Mouse (Mus musculus) intestine, embryonic 14.5 days (tissue): ENCODE data around the gene Ifrd2. TPM values are rescaled to one million over a fixed set of nuclear protein-coding genes. Genes with fewer than 3 reads are reported as not detected.

Experiments
- ATAC-seq: fragments of 200-750 bp; cut with Nextera tagmentation; replicated peaks from 2 replicates; pipeline ENCODE4 v1.8.0; 2017; ENCODE audit warnings: low read depth, moderate number of reproducible peaks, moderate TSS enrichment, moderate library complexity; ENCODE audit not compliant: low FRiP score, low TSS enrichment
- DNase-seq: peaks from one replicate; pipeline ENCODE4 v3.0.0-alpha.2; 2018; ENCODE audit warnings: low spot score
- H3K27ac ChIP-seq: fragments of 300-500 bp; sonication (generic); 2 replicates; pipeline ENCODE4 v1.5.1; 2014; ENCODE audit warnings: low read depth, mild to moderate bottlenecking, control low read depth
- H3K27me3 ChIP-seq: fragments of 300-500 bp; sonication (generic); replicated peaks from 2 replicates; pipeline ENCODE4 v1.6.1; 2014; ENCODE audit warnings: low read length, control low read depth; ENCODE audit not compliant: control insufficient read depth, insufficient read depth
- H3K36me3 ChIP-seq: fragments of 300-500 bp; sonication (generic); 2 replicates; pipeline ENCODE4 v1.6.1; 2014; ENCODE audit warnings: low read length, control low read depth; ENCODE audit not compliant: control insufficient read depth, insufficient read depth
- H3K4me1 ChIP-seq: fragments of 300-500 bp; sonication (generic); replicated peaks from 2 replicates; pipeline ENCODE4 v1.6.1; 2014; ENCODE audit warnings: low read length, control low read depth, mixed read lengths; ENCODE audit not compliant: control insufficient read depth, insufficient read depth
- H3K4me2 ChIP-seq: fragments of 300-500 bp; sonication (generic); 2 replicates; pipeline ENCODE4 v1.6.1; 2014; ENCODE audit warnings: low read length
- H3K4me3 ChIP-seq: fragments of 300-500 bp; sonication (generic); 2 replicates; pipeline ENCODE4 v1.5.1; 2014; ENCODE audit warnings: low read depth, low read length, control low read depth, mixed read lengths
- H3K9ac ChIP-seq: fragments of 300-500 bp; sonication (generic); 2 replicates; pipeline ENCODE4 v1.6.1; 2014; ENCODE audit warnings: mild to moderate bottlenecking, low read length
- H3K9me3 ChIP-seq: fragments of 300-500 bp; sonication (generic); 2 replicates; pipeline ENCODE4 v1.6.1; 2016; ENCODE audit warnings: low read length, control low read depth; ENCODE audit not compliant: control insufficient read depth
- WGBS: fragments of 180-500 bp; shearing (Covaris S2); extraction: QIAGEN DNeasy Blood & Tissue Kit; methylation state at CpG from one replicate; pipeline ENCODE4 v1.1.7; 2014; 5-methylcytosine and 5-hydroxymethylcytosine counted together
- polyA plus RNA-seq: library from polyadenylated mRNA; unstranded; fragments of >200 nt; fragmentation: Nextera tagmentation; extraction: Ambion mirVana; gene quantifications from 2 replicates; pipeline ENCODE4 v1.2.1, GENCODE M21; 2014

Gene Ifrd2
- polyA plus RNA-seq, 1 experiment from 2014 or later: 77.4 TPM

DNA sequence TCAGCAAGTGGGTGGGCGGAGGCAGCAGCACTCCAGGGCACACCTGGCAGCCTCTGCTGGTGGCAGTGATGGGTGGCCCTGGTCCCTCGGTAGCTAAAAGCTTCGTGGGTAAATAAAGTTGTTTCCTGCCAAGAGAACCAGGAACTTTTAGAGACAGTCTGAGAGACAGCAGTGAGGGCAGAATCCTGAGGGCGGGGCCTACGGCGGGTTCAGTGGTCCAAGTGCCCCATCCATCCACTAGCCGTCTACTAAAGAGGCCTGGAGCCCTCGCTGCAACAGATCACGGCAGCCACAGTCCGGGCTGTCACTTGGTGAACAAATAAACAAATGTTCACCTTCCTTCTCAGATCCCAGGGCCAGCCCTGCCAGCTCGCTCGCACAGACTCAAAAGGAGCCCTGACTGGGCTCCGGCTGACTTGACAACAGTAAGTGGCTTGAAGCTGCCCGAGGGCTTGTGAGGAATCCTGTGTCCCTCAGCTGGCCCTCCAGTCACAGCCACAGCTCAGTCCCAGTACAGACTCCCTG lies 42.5 kb downstream of the Ifrd2 start:
- Histone ChIP-seq H3K9me3 (no peaks in the 10 kb centered on the region), H3K4me2 (peak overlapping the region; percentile 33), H3K36me3 (peaks cover 21% of the 10 kb centered on the region; the same call in 1 of the 2 replicates), H3K9ac (peak overlapping the region; percentile 25; the same call in 1 of the 2 replicates), H3K4me3 (no peak overlapping the region), H3K27me3 (no peaks in the 10 kb centered on the region), H3K4me1 (peaks cover 66% of the 10 kb centered on the region), H3K27ac (peak overlapping the region; percentile 74; the same call in 1 of the 2 replicates)
- DNase-seq (peak; percentile 62), ATAC-seq (no peak)
- 23% methylated on average over 14 of the region's 14 CpGs for WGBS

DNA sequence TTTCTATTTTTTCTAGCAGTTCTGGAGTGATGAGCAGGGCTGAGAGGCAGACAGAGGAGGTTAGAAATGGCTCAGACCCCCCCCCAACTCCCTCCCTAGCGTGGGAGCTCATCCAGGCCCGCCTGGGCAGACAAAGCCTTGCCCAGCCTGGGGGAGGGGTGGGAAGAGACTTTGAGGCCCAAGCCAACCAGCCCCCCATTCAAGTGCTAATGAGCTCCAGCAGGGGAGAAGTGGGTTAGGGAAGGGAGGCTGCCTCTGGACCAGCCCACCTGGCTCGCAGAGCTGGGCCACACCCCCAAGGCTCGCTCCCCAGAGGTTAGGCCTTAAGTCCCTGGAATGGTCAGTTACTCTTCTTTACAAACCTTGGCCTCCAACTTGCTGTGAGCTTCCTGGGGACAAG lies 43.1 kb downstream of the Ifrd2 start:
- H3K36me3 ChIP-seq: peaks cover 18% of the 10 kb centered on the region; the same call in 1 of the 2 replicates
- 4% methylated on average over 4 of the region's 4 CpGs for WGBS
- H3K27ac ChIP-seq: peak overlapping the region; percentile 74; the same call in 1 of the 2 replicates
- H3K4me3 ChIP-seq: no peak overlapping the region
- no peaks in the 10 kb centered on the region for H3K9me3 ChIP-seq
- H3K4me2 ChIP-seq: peak overlapping the region; percentile 33; the same call in 1 of the 2 replicates
- no peaks in the 10 kb centered on the region for H3K27me3 ChIP-seq
- DNase-seq (no peak), ATAC-seq (no peak)
- H3K4me1 ChIP-seq: peaks cover 68% of the 10 kb centered on the region
- H3K9ac ChIP-seq: 0 out of 2 replicates have a peak overlapping the region, but pooled peaks have one; percentile 25

- Histone ChIP-seq H3K9ac (no peak overlapping the region), H3K4me3 (no peak overlapping the region), H3K27me3 (no peaks in the 10 kb centered on the region), H3K27ac (no peak overlapping the region), H3K36me3 (peaks cover 17% of the 10 kb centered on the region; the same call in 1 of the 2 replicates), H3K9me3 (no peaks in the 10 kb centered on the region), H3K4me2 (peak overlapping the region; percentile 25; the same call in 1 of the 2 replicates), H3K4me1 (peaks cover 74% of the 10 kb centered on the region)
- ATAC-seq (no peak), DNase-seq (no peak)
- WGBS: 75% methylated on average over 9 of the region's 9 CpGs
Observed at GRCm38 (mm10) chr9:107631311-107631826, 43.9 kb downstream of the Ifrd2 start.

- H3K4me3 ChIP-seq: no peak overlapping the region
- WGBS: 90% methylated on average over 8 of the region's 8 CpGs
- H3K27ac ChIP-seq: no peak overlapping the region; the same call in 1 of the 2 replicates
- H3K4me2 ChIP-seq: peak overlapping the region; percentile 25; the same call in 1 of the 2 replicates
- no peaks in the 10 kb centered on the region for H3K27me3 ChIP-seq
- H3K36me3 ChIP-seq: peaks cover 17% of the 10 kb centered on the region; the same call in 1 of the 2 replicates
- H3K4me1 ChIP-seq: peaks cover 72% of the 10 kb centered on the region
- H3K9ac ChIP-seq: peak overlapping the region; percentile 91; the same call in 1 of the 2 replicates
- DNase-seq (no peak), ATAC-seq (no peak)
- H3K9me3 ChIP-seq: no peaks in the 10 kb centered on the region
Observed at GRCm38 (mm10) chr9:107631861-107632260, 44.4 kb downstream of the Ifrd2 start.

DNA sequence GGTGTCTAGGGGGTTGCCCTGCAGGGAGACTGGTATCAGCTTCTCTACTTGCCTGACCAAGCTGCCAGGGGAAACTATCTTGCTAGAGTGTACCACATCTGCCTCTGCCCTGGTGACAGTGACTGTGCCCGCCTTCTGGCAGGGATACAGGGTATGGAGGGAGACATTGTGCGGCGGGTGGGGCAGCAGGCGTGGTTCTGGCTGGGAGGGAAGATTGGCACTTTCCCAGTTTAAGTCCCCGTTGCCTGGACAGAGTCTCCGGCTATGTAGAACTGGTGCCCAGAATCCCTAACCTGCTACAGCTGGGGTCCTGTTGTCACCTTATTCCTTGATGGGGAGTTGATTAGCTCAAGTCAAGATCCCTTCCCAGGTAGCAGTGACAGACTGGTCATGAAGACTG lies 45.0 kb downstream of the Ifrd2 start:
- peaks cover 17% of the 10 kb centered on the region; the same call in 1 of the 2 replicates for H3K36me3 ChIP-seq
- peak overlapping the region; percentile 89 for H3K4me3 ChIP-seq
- WGBS: 76% methylated on average over 6 of the region's 6 CpGs
- H3K9me3 ChIP-seq: no peaks in the 10 kb centered on the region
- H3K4me2 ChIP-seq: peak overlapping the region; percentile 96
- peaks cover 72% of the 10 kb centered on the region for H3K4me1 ChIP-seq
- ATAC-seq (no peak), DNase-seq (no peak)
- H3K27me3 ChIP-seq: no peaks in the 10 kb centered on the region
- peak overlapping the region; percentile 91 for H3K9ac ChIP-seq
- H3K27ac ChIP-seq: peak overlapping the region; percentile 86

DNA sequence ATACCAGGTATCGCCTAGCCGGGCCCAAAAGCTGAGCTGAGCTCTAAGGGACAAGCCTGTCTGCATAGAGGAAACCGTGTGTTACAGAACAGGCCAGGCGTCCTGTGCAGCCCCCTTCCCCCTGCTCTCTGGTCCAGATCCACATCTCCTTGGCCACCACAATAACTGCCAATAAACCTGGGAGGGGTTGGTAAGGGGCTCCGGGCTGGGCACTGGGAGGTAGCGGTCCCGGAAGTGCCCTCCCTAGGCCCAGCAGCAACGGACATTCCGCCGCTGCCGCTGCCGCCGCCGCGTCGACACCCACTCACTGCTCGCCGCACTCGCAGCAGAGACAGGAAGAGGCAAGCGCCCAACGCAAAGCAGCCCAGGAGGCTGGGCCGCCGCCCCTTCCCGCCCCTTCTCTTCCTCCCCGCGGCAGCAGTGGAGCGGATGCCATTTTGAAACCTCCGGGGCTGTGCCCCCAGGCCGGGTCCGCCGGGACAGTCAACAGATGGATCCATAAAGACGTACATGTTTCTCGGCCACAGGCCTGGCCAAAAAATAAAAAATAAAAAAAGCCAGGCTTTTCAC lies 45.7 kb downstream of the Ifrd2 start:
- Histone ChIP-seq H3K4me3 (peak overlapping the region; percentile 89), H3K4me2 (peak overlapping the region; percentile 96), H3K27ac (peak overlapping the region; percentile 86), H3K9me3 (no peaks in the 10 kb centered on the region), H3K4me1 (peaks cover 67% of the 10 kb centered on the region), H3K9ac (peak overlapping the region; percentile 91), H3K27me3 (no peaks in the 10 kb centered on the region), H3K36me3 (peaks cover 17% of the 10 kb centered on the region; the same call in 1 of the 2 replicates)
- ATAC-seq (peak; percentile 36), DNase-seq (peak; percentile 85)
- WGBS: 1% methylated on average over 29 of the region's 33 CpGs

DNA sequence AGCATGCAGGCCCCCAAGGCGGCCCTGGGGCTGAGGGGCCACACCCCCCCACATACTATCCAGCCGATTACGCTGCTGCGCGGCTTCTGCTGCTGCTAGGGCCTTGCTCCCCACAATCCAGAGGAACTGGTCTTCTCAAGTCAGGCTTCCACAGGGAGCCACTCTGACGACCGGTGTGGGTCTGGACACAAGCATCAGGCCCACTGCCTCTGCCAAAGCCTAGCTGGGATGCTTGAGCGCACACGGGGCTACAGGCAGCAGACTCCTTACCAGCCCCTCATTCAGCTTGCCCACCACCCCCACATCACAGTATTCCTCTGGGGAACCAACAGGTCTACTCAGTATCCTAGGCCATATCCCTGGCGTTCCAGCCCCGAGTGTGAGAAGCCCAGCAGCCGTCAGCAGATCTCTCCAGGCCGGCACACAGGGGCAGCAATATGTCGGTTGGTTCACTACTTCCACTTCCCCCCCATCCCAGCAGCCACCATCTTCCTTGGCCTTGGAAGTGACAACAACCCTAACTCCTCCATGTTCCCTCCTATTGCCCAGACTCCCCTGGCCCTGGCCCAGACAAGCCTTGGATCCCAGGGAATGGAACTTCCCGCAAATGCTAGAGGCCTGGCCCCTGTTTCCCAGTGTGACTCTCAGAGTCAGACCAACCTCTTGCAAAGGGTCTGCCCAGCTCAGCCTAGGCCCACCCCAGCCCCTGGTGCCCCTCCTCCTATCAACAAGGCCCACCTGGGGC lies 46.4 kb downstream of the Ifrd2 start:
- WGBS: 1% methylated on average over 15 of the region's 15 CpGs
- H3K4me1 ChIP-seq: peaks cover 61% of the 10 kb centered on the region
- no peaks in the 10 kb centered on the region for H3K9me3 ChIP-seq
- peak; percentile 1; the same call in 1 of the 2 replicates for ATAC-seq
- H3K27me3 ChIP-seq: no peaks in the 10 kb centered on the region
- peak overlapping the region; percentile 89 for H3K4me3 ChIP-seq
- DNase-seq: peak; percentile 70
- H3K9ac ChIP-seq: peak overlapping the region; percentile 91
- H3K4me2 ChIP-seq: peak overlapping the region; percentile 96
- H3K36me3 ChIP-seq: peaks cover 12% of the 10 kb centered on the region; the same call in 1 of the 2 replicates
- H3K27ac ChIP-seq: peak overlapping the region; percentile 86
